Mouse (Mus musculus) spleen, adult 2 months (tissue): ENCODE measurements around the gene Usp24.

ENCODE experiments used
- CTCF ChIP-seq: fragments of 200-500 bp; IDR thresholded peaks from 2 replicates; pipeline ENCODE4 v1.5.1; 2011; ENCODE audit warnings: mild to moderate bottlenecking, inconsistent platforms; ENCODE audit not compliant: insufficient read depth, insufficient read length, insufficient replicate concordance; ENCODE audit errors: extremely low read depth
- POLR2A ChIP-seq: fragments of 200-500 bp; IDR thresholded peaks from 2 replicates; pipeline ENCODE4 v1.6.1; 2011; ENCODE audit warnings: low read depth, low read length, inconsistent platforms

DNA sequence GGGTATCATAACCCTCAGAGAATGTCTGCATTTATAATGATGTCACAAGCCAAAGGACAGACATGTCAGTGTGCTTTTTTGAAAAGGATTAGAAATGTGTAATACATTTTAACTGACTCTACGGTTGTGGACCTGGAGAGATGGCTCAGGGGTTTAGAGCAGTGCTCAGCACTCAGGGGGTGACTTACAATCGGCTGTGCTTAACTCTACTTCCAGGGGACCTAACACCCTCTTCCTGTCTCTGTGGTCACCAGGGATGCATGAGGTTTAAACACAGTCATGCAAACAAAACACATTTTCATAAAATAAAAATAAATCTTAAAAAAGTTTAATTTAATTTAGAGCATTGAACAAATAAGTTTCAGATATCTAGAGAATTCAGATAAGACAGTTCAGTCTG is 7.3 kb downstream of the Usp24 start:
- TF ChIP-seq CTCF (no peak), POLR2A (no peak)
